Mouse (Mus musculus) cerebellum, adult 2 months (tissue): Measurements from ENCODE around the gene Chrna1.

Experiments
- CTCF ChIP-seq: fragments of 200-500 bp; IDR thresholded peaks from 2 replicates; pipeline ENCODE4 v1.5.1; 2011; ENCODE audit warnings: low read depth, mild to moderate bottlenecking, control low read depth, low read length, moderate library complexity, borderline replicate concordance; ENCODE audit not compliant: insufficient read depth
- POLR2A ChIP-seq: fragments of 200-500 bp; IDR thresholded peaks from 2 replicates; pipeline ENCODE4 v1.6.1; 2011; ENCODE audit warnings: low read length, control low read depth, borderline replicate concordance; ENCODE audit not compliant: insufficient read depth

- no peak for TF ChIP-seq CTCF
- TF ChIP-seq POLR2A: no peak
These were observed 43.9 kb downstream of the Chrna1 start for GRCm38 (mm10) chr2:73536091-73536783.
